Mouse (Mus musculus) liver, postnatal 0 days (tissue): ENCODE results near the gene Txndc15.

Experiments
- CTCF ChIP-seq: sonication (generic); IDR thresholded peaks from 2 replicates; pipeline ENCODE4 v1.5.1; 2016; ENCODE audit warnings: antibody characterized with exemption, low read depth
- EP300 ChIP-seq: IDR thresholded peaks from 2 replicates; pipeline ENCODE4 v1.6.1; 2016; ENCODE audit warnings: antibody characterized with exemption, low read depth, mild to moderate bottlenecking

DNA sequence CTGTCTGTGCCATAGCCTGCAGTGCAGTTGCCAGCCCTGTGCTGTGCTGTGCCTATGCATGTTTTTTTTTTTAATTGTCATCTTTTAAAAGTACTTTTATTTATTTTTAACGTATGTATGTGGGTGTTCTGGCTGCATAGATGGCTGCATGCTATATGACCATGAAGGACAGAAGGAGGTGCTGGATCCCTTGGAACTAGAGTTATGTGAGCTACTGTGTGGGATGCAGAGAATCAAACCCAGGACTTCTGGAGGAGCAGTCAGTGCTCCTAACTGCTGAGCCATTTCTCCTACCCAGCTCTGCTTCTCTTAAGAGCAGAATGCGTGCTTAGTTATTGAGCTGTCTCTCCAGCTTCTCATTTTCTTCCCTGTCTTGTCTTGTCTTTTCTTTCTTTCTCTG, 7.5 kb downstream of the Txndc15 start:
- TF ChIP-seq EP300 (no peak), CTCF (no peak)
